Mouse (Mus musculus): ENCODE data around the gene Gm45783. TPM values are rescaled to one million over a fixed set of nuclear protein-coding genes. Genes with fewer than 3 reads are reported as not detected.
A peak's percentile ranks its signal among the peaks of the same experiment; 100 is the strongest.
"Not testable (repeated sequence)": the region's sequence is repeated elsewhere in the genome, so short reads cannot be mapped to it uniquely, and the experiment has no call there.

Gm45783 gene
- total RNA-seq (2017) = not detected in 3 replicates

DNA sequence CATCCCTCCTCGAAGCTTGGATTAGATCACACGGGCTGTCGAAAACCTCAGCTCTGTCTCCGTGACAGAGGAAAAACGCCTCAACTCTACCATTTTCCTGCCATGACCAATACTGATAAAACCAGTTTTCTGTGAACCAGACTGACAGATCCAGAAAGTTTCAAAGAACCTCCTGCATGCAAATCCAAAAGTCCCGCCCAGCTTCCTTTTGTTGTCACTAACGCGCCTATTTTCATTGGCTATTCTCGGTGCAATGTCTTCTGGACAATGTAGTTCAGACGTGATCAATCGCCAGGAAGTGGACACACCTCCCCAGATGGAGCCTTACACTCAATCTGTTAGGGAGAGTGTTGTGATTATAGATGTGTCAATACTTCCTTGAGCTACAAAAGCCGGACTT, at the start of gene Gm45783:
Gene Gm45783 (minus strand): TSS at position 143 of the 400 bp plus-strand sequence.
- not testable (repeated sequence) for ATAC-seq (replicated peaks; ENCODE audit: insufficient number of reproducible peaks, low FRiP score, low TSS enrichment, poor library complexity, severe bottlenecking)

- ATAC-seq (replicated peaks; ENCODE audit: insufficient number of reproducible peaks, low FRiP score, low TSS enrichment, poor library complexity, severe bottlenecking) = not testable (repeated sequence)
Observed at GRCm38 (mm10) chr7:7399603-7400002, 25.2 kb upstream of the Gm45783 start, which contains the start of gene Vmn2r31. TSS of gene Vmn2r31 (minus strand) at chr7:7399703.

DNA sequence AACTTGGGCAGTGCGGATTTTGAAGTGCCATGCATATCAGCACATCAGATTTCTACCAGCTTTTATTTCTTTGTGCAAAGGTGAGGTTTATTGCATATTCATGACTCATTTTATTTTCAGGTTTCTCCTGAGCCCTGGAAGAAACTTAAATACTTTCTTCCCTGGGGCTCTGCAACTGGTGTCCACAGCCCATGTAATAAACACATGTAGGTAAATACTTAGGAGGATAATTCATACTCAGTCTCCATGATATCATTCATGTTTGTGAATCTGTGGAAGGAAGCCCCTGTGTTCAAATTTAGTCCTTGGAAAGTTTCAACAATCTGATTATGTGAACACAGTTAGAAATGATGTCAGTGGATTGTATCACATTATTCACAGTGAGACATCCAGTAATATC, 36.9 kb downstream of the Gm45783 start, which contains the start of gene Vmn2r30:
Gene Vmn2r30 (minus strand): TSS at position 101 of the 400 bp plus-strand sequence.
- not testable (repeated sequence) for ATAC-seq (replicated peaks; ENCODE audit: insufficient number of reproducible peaks, low FRiP score, low TSS enrichment, poor library complexity, severe bottlenecking)

- peak; percentile 34 for ATAC-seq (replicated peaks; ENCODE audit: insufficient number of reproducible peaks, low FRiP score, low TSS enrichment, poor library complexity, severe bottlenecking)
Observed at GRCm38 (mm10) chr7:7295595-7295994, 78.8 kb downstream of the Gm45783 start.

Other genes with a start within 250 kb of the Gm45783 start
- 0.86 to 3.9 TPM (median 1.6 TPM) in 3 replicates for gene Zfp773, start 237.8 kb downstream of the Gm45783 start, total RNA-seq (2017)
- gene Zfp418, start 203.2 kb downstream of the Gm45783 start, total RNA-seq (2017) = 0.48 to 3.2 TPM (median 2.3 TPM) in 3 replicates
- 1.0 to 3.7 TPM (median 2.5 TPM) in 3 replicates for gene Zfp772, start 164.6 kb downstream of the Gm45783 start, total RNA-seq (2017)
- gene Vmn2r29, start 127.2 kb downstream of the Gm45783 start, total RNA-seq (2017) = 1.6 TPM in 1 of 3 replicates, not detected in the others
- 0.21 to 0.39 TPM in 2 of 3 replicates, not detected in the other for gene Gm45844, start 96.3 kb downstream of the Gm45783 start, total RNA-seq (2017)
- gene Clcn4, start 73.7 kb downstream of the Gm45783 start, total RNA-seq (2017) = 55.4 to 74.2 TPM (median 57.1 TPM) in 3 replicates
- gene Vmn2r30, start 37.0 kb downstream of the Gm45783 start, total RNA-seq (2017) = not detected in 3 replicates
- 0.21 TPM in 1 of 3 replicates, not detected in the others for gene Vmn2r31, start 25.1 kb upstream of the Gm45783 start, total RNA-seq (2017)
- gene Vmn2r32, start 105.4 kb upstream of the Gm45783 start, total RNA-seq (2017) = not detected in 3 replicates
- not detected in 3 replicates for gene Vmn2r33, start 192.2 kb upstream of the Gm45783 start, total RNA-seq (2017)

Data from monocyte, adult 5-6 weeks (primary cell).